Mouse (Mus musculus) testis, adult 2 months (tissue): Measurements from ENCODE around the gene Gadl1.

Experiments used
- CTCF ChIP-seq: fragments of 200-500 bp; IDR thresholded peaks from 2 replicates; pipeline ENCODE4 v1.5.1; 2012; ENCODE audit warnings: low read depth, mild to moderate bottlenecking, inconsistent platforms, low read length, moderate library complexity; ENCODE audit not compliant: control insufficient read depth, insufficient read depth, insufficient replicate concordance
- POLR2A ChIP-seq: fragments of 200-500 bp; IDR thresholded peaks from 2 replicates; pipeline ENCODE4 v1.6.1; 2012; ENCODE audit warnings: low read depth, mild to moderate bottlenecking, inconsistent platforms, low read length, moderate library complexity; ENCODE audit not compliant: control insufficient read depth

DNA sequence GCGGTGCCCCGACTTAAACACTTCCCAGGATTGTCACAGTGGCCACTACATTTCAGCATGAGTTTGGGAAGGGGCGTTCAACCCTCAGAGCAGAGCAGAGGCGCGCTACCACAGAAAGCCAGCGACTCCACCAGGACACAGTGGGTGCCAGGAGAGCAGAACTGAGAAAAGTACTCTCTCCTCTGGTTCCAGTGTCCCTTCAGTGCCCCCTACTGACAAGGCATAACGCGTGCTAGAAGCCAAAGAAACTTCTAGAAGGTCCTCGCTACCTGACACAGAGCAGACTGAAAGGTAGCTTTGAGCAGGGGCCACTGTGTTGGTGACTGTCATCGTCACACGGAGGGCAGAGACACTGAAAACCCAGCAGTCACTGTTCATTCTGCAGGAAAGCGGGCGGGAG lies 39.1 kb upstream of the Gadl1 start:
- TF ChIP-seq POLR2A (no peak), CTCF (no peak)
